Mouse (Mus musculus) liver, embryonic 14 days (tissue): ENCODE results near the gene Vmn2r89. TPM values are rescaled to one million over a fixed set of nuclear protein-coding genes. Genes with fewer than 3 reads are reported as not detected.

ENCODE experiments used
- polyA plus RNA-seq: library from polyadenylated mRNA; depleted of rRNA; stranded (reverse); fragments of >200 nt; gene quantifications from 2 replicates; pipeline ENCODE4 v1.2.3, GENCODE M21; 2012; rRNA removed

Gene Vmn2r89
- polyA plus RNA-seq = not detected in 2 replicates

DNA sequence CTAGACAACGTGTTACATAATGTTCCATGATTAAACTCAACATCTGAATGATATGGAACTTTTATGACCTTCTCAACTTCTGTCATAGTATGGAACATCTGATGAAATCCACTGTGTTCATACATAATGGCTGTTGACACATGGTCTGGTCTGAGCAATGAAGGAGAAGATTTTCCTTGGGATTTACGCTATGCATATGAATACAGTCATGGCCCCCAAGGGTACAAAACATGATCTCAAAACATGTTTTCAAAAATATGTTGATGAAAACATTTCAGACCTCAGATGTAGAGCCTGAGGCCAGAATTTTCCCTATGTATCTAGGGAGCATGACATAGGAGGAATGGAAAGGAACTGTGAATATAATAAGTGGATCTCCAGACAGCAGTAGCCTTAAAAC is at the start of gene Vmn2r89:
Vmn2r89 (plus strand) TSS at position 301 of the 400 bp plus-strand sequence.

DNA sequence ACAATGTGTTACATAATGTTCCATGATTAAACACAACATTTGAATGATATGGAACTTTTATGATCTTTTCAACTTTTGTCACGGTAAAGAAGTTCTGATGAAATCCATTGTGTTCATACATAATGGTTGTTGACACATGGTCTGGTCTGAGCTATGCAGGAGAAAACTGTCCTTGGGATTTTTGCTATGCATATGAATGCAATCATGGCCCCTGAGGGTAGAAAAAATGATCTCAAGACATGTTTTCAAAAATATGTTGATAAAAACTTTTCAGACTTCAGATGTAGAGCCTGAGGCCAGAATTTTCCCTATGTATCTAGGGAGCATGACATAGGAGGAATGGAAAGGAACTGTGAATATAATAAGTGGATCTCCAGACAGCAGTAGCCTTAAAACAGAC is 41.1 kb upstream of the Vmn2r89 start, which contains the start of gene Vmn2r88:
Vmn2r88 (plus strand) TSS at position 301 of the 400 bp plus-strand sequence.

Other genes with a start within 250 kb of the Vmn2r89 start
- not detected in 2 replicates for gene Ear14, start 248.5 kb upstream of the Vmn2r89 start, polyA plus RNA-seq
- not detected in 2 replicates for gene Rnase2a, start 195.7 kb upstream of the Vmn2r89 start, polyA plus RNA-seq
- gene Gm7247, start 90.1 kb upstream of the Vmn2r89 start, polyA plus RNA-seq = not detected in 2 replicates
- not detected in 2 replicates for gene Vmn2r88, start 41.0 kb upstream of the Vmn2r89 start, polyA plus RNA-seq
- 0.05 and 0.06 TPM in 2 replicates for gene Gm5622, start 100.9 kb downstream of the Vmn2r89 start, polyA plus RNA-seq
- not detected in 2 replicates for gene Gm17175, start 122.2 kb downstream of the Vmn2r89 start, polyA plus RNA-seq
- not detected in 2 replicates for gene Gm17174, start 140.3 kb downstream of the Vmn2r89 start, polyA plus RNA-seq
- not detected in 2 replicates for gene Gm17078, start 159.5 kb downstream of the Vmn2r89 start, polyA plus RNA-seq
- gene Gm4181, start 183.8 kb downstream of the Vmn2r89 start, polyA plus RNA-seq = not detected in 2 replicates
- gene Gm17079, start 243.6 kb downstream of the Vmn2r89 start, polyA plus RNA-seq = not detected in 2 replicates